Mouse (Mus musculus) spleen, adult 2 months (tissue): ENCODE data around the gene Olfr1341.

ENCODE experiments used
- CTCF ChIP-seq: fragments of 200-500 bp; IDR thresholded peaks from 2 replicates; pipeline ENCODE4 v1.5.1; 2011; ENCODE audit warnings: mild to moderate bottlenecking, inconsistent platforms; ENCODE audit not compliant: insufficient read depth, insufficient read length, insufficient replicate concordance; ENCODE audit errors: extremely low read depth
- POLR2A ChIP-seq: fragments of 200-500 bp; IDR thresholded peaks from 2 replicates; pipeline ENCODE4 v1.6.1; 2011; ENCODE audit warnings: low read depth, low read length, inconsistent platforms

- no peak for TF ChIP-seq CTCF
- no peak for TF ChIP-seq POLR2A
Measured at GRCm38 (mm10) chr4:118741881-118742280, 38.6 kb downstream of the Olfr1341 start.
